Mouse (Mus musculus) testis, adult 2 months (tissue): ENCODE measurements around the gene Rgs10.

ENCODE experiments used
- CTCF ChIP-seq: fragments of 200-500 bp; IDR thresholded peaks from 2 replicates; pipeline ENCODE4 v1.5.1; 2012; ENCODE audit warnings: low read depth, mild to moderate bottlenecking, inconsistent platforms, low read length, moderate library complexity; ENCODE audit not compliant: control insufficient read depth, insufficient read depth, insufficient replicate concordance
- POLR2A ChIP-seq: fragments of 200-500 bp; IDR thresholded peaks from 2 replicates; pipeline ENCODE4 v1.6.1; 2012; ENCODE audit warnings: low read depth, mild to moderate bottlenecking, inconsistent platforms, low read length, moderate library complexity; ENCODE audit not compliant: control insufficient read depth

DNA sequence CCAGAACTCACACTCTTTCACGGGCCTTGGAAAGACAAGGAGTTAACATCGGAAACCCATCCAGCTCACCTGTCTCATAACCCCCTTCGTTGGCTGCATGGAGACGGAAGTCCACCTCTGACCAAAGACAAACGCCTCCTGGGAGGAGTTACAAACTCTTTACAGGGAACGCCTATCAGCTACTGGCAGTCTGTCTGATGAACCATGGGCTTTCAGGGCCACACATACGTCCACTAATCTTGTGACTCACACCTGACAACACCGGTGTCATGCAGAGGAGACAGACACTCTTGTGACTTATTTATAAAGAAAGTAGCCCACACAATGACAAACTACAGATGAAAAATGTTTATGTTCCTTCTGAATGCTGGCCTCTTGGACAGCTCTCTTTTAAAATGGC, 16.0 kb downstream of the Rgs10 start:
- TF ChIP-seq CTCF, result no peak
- TF ChIP-seq POLR2A, result no peak
